Mouse (Mus musculus) cerebellum, adult 2 months (tissue): ENCODE measurements around the gene 1700020A23Rik.

Experiments used
- CTCF ChIP-seq: fragments of 200-500 bp; IDR thresholded peaks from 2 replicates; pipeline ENCODE4 v1.5.1; 2011; ENCODE audit warnings: low read depth, mild to moderate bottlenecking, control low read depth, low read length, moderate library complexity, borderline replicate concordance; ENCODE audit not compliant: insufficient read depth
- POLR2A ChIP-seq: fragments of 200-500 bp; IDR thresholded peaks from 2 replicates; pipeline ENCODE4 v1.6.1; 2011; ENCODE audit warnings: low read length, control low read depth, borderline replicate concordance; ENCODE audit not compliant: insufficient read depth

DNA sequence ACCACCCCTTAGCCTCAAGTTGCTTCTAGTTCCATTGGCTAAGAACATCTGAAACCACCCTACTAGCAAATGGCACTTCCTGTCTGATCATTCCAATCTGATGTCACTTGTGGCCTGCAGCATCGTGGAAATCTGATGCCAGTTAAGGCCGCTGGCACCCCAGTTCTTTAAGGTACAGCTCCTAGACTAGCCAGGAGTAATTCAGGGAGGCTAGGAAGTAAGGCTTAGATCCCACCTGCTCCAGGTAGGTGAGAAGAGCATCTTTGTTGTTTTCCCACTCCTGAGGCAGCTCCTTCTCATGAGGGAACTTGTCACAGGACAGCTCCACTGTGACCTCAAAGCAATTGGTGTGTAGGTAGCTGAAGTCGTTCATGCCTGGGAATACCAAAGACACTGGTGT, 12.2 kb upstream of the 1700020A23Rik start:
- TF ChIP-seq CTCF (no peak), POLR2A (no peak)
